Mouse (Mus musculus) heart, adult 2 months (tissue): ENCODE data around the gene Cep350.

Experiments
- CTCF ChIP-seq: fragments of 200-600 bp; IDR thresholded peaks from 2 replicates; pipeline ENCODE4 v1.8.1; 2022; ENCODE audit warnings: antibody characterized with exemption, mild to moderate bottlenecking, moderate library complexity
- EP300 ChIP-seq: fragments of 200-500 bp; IDR thresholded peaks from 2 replicates; pipeline ENCODE4 v1.6.1; 2011; ENCODE audit warnings: low read depth, low read length, control low read depth; ENCODE audit not compliant: insufficient read depth
- POLR2A ChIP-seq: fragments of 200-500 bp; IDR thresholded peaks from 2 replicates; pipeline ENCODE4 v1.6.1; 2011; ENCODE audit warnings: mild to moderate bottlenecking, low read depth, low read length, control low read depth; ENCODE audit not compliant: insufficient read depth

GRCm38 (mm10) chr1:155811995-155812580 is 161.0 kb downstream of the Cep350 start:
- TF ChIP-seq POLR2A, result no peak
- TF ChIP-seq CTCF, result no peak
- TF ChIP-seq EP300, result no peak
